Mouse (Mus musculus) ES-E14 (cell line): ENCODE measurements at regions not wholly inside any gene's neighbourhood (a gene's known extent, or its start where the extent isn't known, plus 50 kb on each side); places are given as distances from the start of the nearest gene placed in this dataset.

Experiments used
- CHD2 ChIP-seq: IDR thresholded peaks from 2 replicates; pipeline ENCODE4 v1.6.1; 2014; ENCODE audit warnings: mild to moderate bottlenecking, low read depth, low read length, inconsistent platforms
- ZC3H11A ChIP-seq: IDR thresholded peaks from 2 replicates; pipeline ENCODE4 v1.6.1; 2012; ENCODE audit warnings: low read depth, mild to moderate bottlenecking, inconsistent platforms, low read length, borderline replicate concordance
- ZNF384 ChIP-seq: IDR thresholded peaks from 2 replicates; pipeline ENCODE4 v1.6.1; 2012; ENCODE audit warnings: low read depth, low read length, inconsistent platforms

GRCm38 (mm10) chr3:37952251-37952650 lies 228.0 kb upstream of the Gm5148 start:
- TF ChIP-seq ZC3H11A = no peak
- no peak for TF ChIP-seq ZNF384
- no peak for TF ChIP-seq CHD2
